Mouse (Mus musculus) liver, embryonic 12.5 days (tissue): ENCODE data around the gene Amacr. TPM values are rescaled to one million over a fixed set of nuclear protein-coding genes. Genes with fewer than 3 reads are reported as not detected.
A peak's percentile ranks its signal among the peaks of the same experiment; 100 is the strongest.

ENCODE experiments used
- ATAC-seq: fragments of 200-750 bp; cut with Nextera tagmentation; 2 replicates; pipeline ENCODE4 v1.8.0; 2017; ENCODE audit warnings: moderate number of reproducible peaks, mild to moderate bottlenecking, moderate library complexity
- H3K27ac ChIP-seq: fragments of 300-500 bp; sonication (generic); 2 replicates; pipeline ENCODE4 v1.5.1; 2016; ENCODE audit warnings: mild to moderate bottlenecking
- H3K27me3 ChIP-seq: fragments of 300-500 bp; sonication (generic); replicated peaks from 2 replicates; pipeline ENCODE4 v1.6.1; 2016; ENCODE audit warnings: mild to moderate bottlenecking, moderate library complexity
- H3K36me3 ChIP-seq: fragments of 300-500 bp; sonication (generic); 2 replicates; pipeline ENCODE4 v1.6.1; 2016; ENCODE audit warnings: mild to moderate bottlenecking, moderate library complexity
- H3K4me1 ChIP-seq: fragments of 300-500 bp; sonication (generic); 2 replicates; pipeline ENCODE4 v1.6.1; 2016
- H3K4me2 ChIP-seq: fragments of 300-500 bp; sonication (generic); 2 replicates; pipeline ENCODE4 v1.6.1; 2016; ENCODE audit warnings: mild to moderate bottlenecking, moderate library complexity
- H3K4me3 ChIP-seq: fragments of 300-500 bp; sonication (generic); 2 replicates; pipeline ENCODE4 v1.5.1; 2016; ENCODE audit warnings: mild to moderate bottlenecking, moderate library complexity
- H3K9ac ChIP-seq: fragments of 300-500 bp; sonication (generic); 2 replicates; pipeline ENCODE4 v1.6.1; 2016; ENCODE audit warnings: mild to moderate bottlenecking, moderate library complexity
- H3K9me3 ChIP-seq: fragments of 300-500 bp; sonication (generic); replicated peaks from 2 replicates; pipeline ENCODE4 v1.6.1; 2016; ENCODE audit warnings: mild to moderate bottlenecking, moderate library complexity
- WGBS: fragments of 180-500 bp; shearing (Covaris S2); methylation state at CpG from one replicate; pipeline ENCODE4 v1.1.7; 2016; ENCODE audit not compliant: insufficient replicate concordance; 5-methylcytosine and 5-hydroxymethylcytosine counted together
- polyA plus RNA-seq: library from polyadenylated mRNA; unstranded; fragments of >200 nt; fragmentation: Nextera tagmentation; extraction: Ambion mirVana; gene quantifications from 2 replicates; pipeline ENCODE4 v1.2.1, GENCODE M21; 2016

The Amacr gene
- polyA plus RNA-seq, 1 experiment from 2014 or later = 13.7 TPM

DNA sequence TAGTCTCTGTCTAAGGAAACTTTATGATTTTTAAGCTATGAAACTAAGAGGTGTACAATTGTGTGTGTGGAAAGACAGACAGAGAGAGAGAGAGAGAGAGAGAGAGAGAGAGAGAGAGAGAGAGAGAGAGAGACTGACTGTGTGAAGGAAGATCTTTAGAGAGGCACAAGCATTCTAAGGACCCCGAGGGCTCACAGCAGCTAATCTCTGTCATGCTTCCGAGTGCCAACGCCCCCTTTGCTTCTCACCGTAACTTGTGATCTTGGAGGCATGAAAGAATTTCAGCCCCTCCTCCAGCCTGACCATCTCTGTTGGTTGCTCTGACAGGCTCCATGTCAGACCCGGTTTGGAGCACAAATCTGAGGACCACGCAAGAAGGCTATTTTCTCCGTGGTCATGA lies 18.9 kb downstream of the Amacr start, which contains the start of gene Slc45a2:
Gene Slc45a2, plus strand, starts transcription at position 301 of the 400 bp plus-strand sequence.
- Histone ChIP-seq H3K4me3 (no peak within 1 kb of the TSS), H3K9ac (no peak within 1 kb of the TSS), H3K4me2 (no peak within 1 kb of the TSS), H3K9me3 (no peaks in the 10 kb centered on the region), H3K27ac (no peak within 1 kb of the TSS), H3K27me3 (no peaks in the 10 kb centered on the region), H3K36me3 (no peaks in the 10 kb centered on the region), H3K4me1 (no peaks in the 10 kb centered on the region)
- WGBS = 61% methylated on average over 7 of the region's 7 CpGs
- ATAC-seq = no peak

- Histone ChIP-seq H3K4me3 (no peak overlapping the region), H3K27ac (no peak overlapping the region), H3K4me2 (no peak overlapping the region), H3K9ac (no peak overlapping the region), H3K9me3 (no peaks in the 10 kb centered on the region), H3K36me3 (no peaks in the 10 kb centered on the region), H3K27me3 (no peaks in the 10 kb centered on the region), H3K4me1 (no peaks in the 10 kb centered on the region)
- ATAC-seq = no peak
- 73% methylated on average over 4 of the region's 4 CpGs for WGBS
Observed at GRCm38 (mm10) chr15:11003791-11004190, 22.2 kb downstream of the Amacr start.

- WGBS = 53% methylated on average over 6 of the region's 6 CpGs
- H3K4me3 ChIP-seq = no peak overlapping the region
- no peak overlapping the region for H3K9ac ChIP-seq
Observed at GRCm38 (mm10) chr15:11004646-11005045, 23.1 kb downstream of the Amacr start.

DNA sequence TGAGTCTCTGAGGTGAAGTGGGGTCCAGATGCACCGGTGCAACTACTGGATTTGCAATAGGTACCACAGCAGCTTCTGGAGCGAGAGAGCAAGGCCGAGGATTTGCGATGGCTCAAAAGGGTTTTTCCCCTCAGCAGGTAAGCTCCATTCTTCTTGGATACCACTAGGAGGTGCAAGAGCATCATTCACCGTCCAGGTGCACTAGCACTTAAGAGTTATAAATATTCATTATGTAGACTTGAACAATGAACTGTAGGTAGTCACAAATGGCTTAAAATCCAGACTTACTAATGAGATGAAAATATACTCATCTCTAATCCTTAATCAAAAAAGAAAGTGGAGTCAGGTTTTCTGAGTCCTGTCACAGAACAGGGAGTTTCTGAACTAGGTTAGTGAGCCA lies 27.2 kb downstream of the Amacr start:
- WGBS = 14% methylated on average over 5 of the region's 5 CpGs
- Histone ChIP-seq H3K9me3 (no peaks in the 10 kb centered on the region), H3K27me3 (no peaks in the 10 kb centered on the region), H3K4me2 (no peak overlapping the region), H3K4me3 (no peak overlapping the region), H3K4me1 (no peaks in the 10 kb centered on the region), H3K27ac (no peak overlapping the region), H3K9ac (no peak overlapping the region), H3K36me3 (no peaks in the 10 kb centered on the region)
- no peak for ATAC-seq

More at GRCm38 (mm10) chr15:11004646-11005045, 23.1 kb downstream of the Amacr start:
- no peak for ATAC-seq
- no peaks in the 10 kb centered on the region for H3K36me3 ChIP-seq
- H3K27me3 ChIP-seq = no peaks in the 10 kb centered on the region
- H3K27ac ChIP-seq = no peak overlapping the region
- H3K9me3 ChIP-seq = no peaks in the 10 kb centered on the region
- no peaks in the 10 kb centered on the region for H3K4me1 ChIP-seq
- H3K4me2 ChIP-seq = no peak overlapping the region

DNA sequence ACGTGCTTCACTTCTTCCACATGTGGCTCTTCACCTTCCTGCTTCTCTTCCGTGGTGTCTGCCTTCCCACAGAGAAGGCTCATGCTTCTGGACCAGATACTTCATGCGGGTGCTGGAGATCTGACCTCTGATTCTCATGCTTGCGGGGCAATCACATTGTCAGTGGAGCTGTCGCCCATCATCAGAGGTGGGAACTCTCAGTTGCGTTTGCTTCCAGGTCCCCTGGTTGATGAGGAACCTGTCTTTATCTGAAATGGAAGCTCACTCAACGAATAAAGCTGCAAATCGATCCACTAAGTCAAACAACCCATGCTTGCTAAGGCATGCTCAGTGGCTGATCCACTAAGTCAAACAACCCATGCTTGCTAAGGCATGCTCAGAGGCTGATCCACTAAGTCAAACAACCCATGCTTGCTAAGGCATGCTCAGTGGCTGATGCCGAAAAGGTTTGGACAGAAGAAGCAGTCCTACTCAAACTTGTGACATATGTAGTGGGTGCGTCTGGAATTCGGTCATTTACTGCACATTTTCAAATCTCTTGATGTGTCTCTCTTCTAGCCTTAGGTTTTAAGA lies 29.5 kb downstream of the Amacr start:
- Histone ChIP-seq H3K4me1 (no peaks in the 10 kb centered on the region), H3K9me3 (no peaks in the 10 kb centered on the region), H3K36me3 (no peaks in the 10 kb centered on the region), H3K27me3 (no peaks in the 10 kb centered on the region), H3K27ac (no peak overlapping the region), H3K4me3 (no peak overlapping the region), H3K9ac (no peak overlapping the region), H3K4me2 (no peak overlapping the region)
- no peak for ATAC-seq
- 65% methylated on average over 11 of the region's 11 CpGs for WGBS

DNA sequence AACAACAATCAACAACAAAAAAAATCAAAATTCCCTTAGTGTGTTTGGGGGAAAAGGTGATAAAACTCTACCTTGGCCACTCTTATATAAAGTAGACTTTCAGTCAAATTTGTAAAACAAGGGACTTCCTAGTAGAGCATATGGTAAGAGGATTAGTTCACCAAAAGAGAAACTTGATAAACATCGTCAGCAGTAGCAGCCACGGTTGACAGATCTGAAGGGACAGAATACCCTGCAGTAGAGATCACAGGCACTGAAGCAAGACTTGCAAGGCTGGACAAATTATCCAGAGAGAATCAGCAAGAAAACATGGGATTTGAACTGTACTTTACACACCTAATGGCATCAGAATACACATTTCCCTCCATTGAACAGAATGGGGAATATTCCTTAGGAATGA lies 33.4 kb downstream of the Amacr start:
- Histone ChIP-seq H3K27ac (no peak overlapping the region), H3K27me3 (no peaks in the 10 kb centered on the region), H3K4me2 (no peak overlapping the region), H3K4me1 (no peaks in the 10 kb centered on the region), H3K9me3 (no peaks in the 10 kb centered on the region), H3K4me3 (no peak overlapping the region), H3K9ac (no peak overlapping the region), H3K36me3 (no peaks in the 10 kb centered on the region)
- ATAC-seq = no peak
- WGBS = 38% methylated on average over 2 of the region's 2 CpGs

DNA sequence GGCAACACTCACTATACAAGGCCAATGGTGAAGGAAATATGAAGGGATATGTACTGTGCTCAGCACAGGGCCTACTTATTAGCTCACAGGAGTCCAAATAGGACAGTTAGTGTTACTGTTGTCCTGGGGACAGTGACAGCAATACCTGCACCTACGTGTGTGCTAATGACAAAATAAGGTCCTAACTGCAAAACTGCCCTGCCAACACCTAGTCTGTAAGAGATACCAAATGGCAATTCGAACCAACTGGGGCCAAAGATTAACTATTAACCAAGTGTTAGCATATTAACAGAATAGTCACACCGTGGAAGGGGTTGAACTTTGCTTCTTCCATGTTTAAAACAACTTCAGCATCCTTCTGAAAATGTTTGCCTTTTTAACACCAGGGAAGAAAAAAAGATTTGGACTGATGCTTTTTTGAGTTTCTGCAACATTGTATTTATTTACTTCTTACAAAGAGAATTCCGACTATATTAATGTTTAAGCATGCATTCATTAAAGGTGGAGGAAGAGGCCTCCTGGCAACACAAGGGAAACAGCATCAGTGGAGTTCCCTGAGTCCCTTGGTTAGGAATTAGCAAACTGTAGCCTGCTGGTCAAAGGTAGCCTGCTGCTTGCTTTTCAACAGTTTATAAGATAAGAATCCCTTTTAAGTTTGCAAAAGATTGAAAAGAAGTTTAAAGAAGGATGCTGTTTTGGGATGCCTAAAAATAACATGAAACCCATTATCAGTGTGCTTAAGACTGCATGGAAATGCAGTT lies 45.4 kb downstream of the Amacr start:
- WGBS = 42% methylated on average over 4 of the region's 4 CpGs
- peak; percentile 44; the same call in 1 of the 2 replicates for ATAC-seq
- peak overlapping the region; percentile 45; the same call in 1 of the 2 replicates for H3K27ac ChIP-seq

DNA sequence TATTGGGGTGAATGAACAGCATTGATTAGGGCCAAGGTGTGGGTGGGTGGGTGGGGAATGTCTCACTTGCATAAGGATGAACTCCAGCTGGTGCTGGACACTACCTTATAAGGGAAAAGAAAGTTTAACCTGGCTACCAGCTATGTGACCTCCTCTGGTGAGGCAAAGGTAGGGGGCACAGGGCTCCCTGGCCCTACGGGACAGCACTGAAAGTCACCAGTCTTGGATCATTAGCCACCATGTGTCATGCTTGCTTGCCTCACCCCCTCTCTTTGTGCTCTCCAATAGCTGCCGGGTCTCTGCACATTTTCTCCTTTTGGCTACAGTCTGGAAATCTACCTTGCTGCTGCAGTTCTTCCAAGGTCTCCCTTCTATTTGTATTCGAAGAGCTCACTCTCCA lies 48.6 kb downstream of the Amacr start:
- Histone ChIP-seq H3K9me3 (no peaks in the 10 kb centered on the region), H3K27me3 (peaks cover 16% of the 10 kb centered on the region), H3K36me3 (no peaks in the 10 kb centered on the region), H3K9ac (no peak overlapping the region), H3K4me3 (no peak overlapping the region), H3K4me2 (no peak overlapping the region), H3K27ac (no peak overlapping the region), H3K4me1 (no peaks in the 10 kb centered on the region)
- no peak for ATAC-seq
- WGBS = 70% methylated on average over 3 of the region's 3 CpGs

More for the DNA sequence above, 45.4 kb downstream of the Amacr start:
- Histone ChIP-seq H3K36me3 (no peaks in the 10 kb centered on the region), H3K4me2 (no peak overlapping the region), H3K4me3 (no peak overlapping the region), H3K9ac (no peak overlapping the region), H3K27me3 (peaks cover 1% of the 10 kb centered on the region; the same call in 1 of the 2 replicates), H3K4me1 (no peaks in the 10 kb centered on the region), H3K9me3 (no peaks in the 10 kb centered on the region)

- Histone ChIP-seq H3K36me3 (no peaks in the 10 kb centered on the region), H3K4me2 (peak overlapping the region; percentile 57), H3K9me3 (no peaks in the 10 kb centered on the region), H3K27ac (no peak overlapping the region), H3K4me1 (0 out of 2 replicates have a peak, but pooled peaks cover 7% of the 10 kb centered on the region), H3K9ac (no peak overlapping the region), H3K4me3 (peak overlapping the region; percentile 30; the same call in 1 of the 2 replicates), H3K27me3 (peaks cover 47% of the 10 kb centered on the region)
- no peak for ATAC-seq
- WGBS = 9% methylated on average over 34 of the region's 34 CpGs
Observed at GRCm38 (mm10) chr15:11035947-11036474, 54.5 kb downstream of the Amacr start.

- no peak for ATAC-seq
- Histone ChIP-seq H3K4me1 (0 out of 2 replicates have a peak, but pooled peaks cover 7% of the 10 kb centered on the region), H3K36me3 (no peaks in the 10 kb centered on the region), H3K9ac (no peak overlapping the region), H3K9me3 (no peaks in the 10 kb centered on the region), H3K4me3 (peak overlapping the region; percentile 30), H3K27me3 (peaks cover 47% of the 10 kb centered on the region), H3K27ac (no peak overlapping the region), H3K4me2 (peak overlapping the region; percentile 57)
- 8% methylated on average over 49 of the region's 49 CpGs for WGBS
Observed at GRCm38 (mm10) chr15:11036535-11037375, 55.2 kb downstream of the Amacr start.

DNA sequence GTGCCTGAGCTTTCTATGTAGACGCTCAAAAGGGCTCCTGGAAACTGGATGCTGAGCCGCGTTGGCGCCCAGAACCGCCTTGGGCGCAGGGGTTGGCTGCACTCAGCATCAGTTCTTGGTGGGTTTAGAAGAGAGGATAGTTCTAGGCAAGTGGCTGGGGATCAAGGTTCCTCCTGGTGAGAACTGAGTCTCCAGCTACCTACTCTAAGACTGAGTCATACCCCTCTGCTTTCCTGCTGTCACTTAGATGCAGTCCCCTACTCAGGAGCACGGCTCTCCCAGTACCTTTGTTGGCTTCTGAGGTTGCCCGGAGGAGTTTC lies 55.8 kb downstream of the Amacr start:
- H3K4me3 ChIP-seq = peak overlapping the region; percentile 30; the same call in 1 of the 2 replicates
- 12% methylated on average over 8 of the region's 8 CpGs for WGBS
- H3K27me3 ChIP-seq = peaks cover 43% of the 10 kb centered on the region
- H3K4me1 ChIP-seq = 0 out of 2 replicates have a peak, but pooled peaks cover 7% of the 10 kb centered on the region
- H3K9ac ChIP-seq = no peak overlapping the region
- ATAC-seq = no peak
- H3K9me3 ChIP-seq = no peaks in the 10 kb centered on the region
- no peaks in the 10 kb centered on the region for H3K36me3 ChIP-seq
- H3K27ac ChIP-seq = no peak overlapping the region
- H3K4me2 ChIP-seq = peak overlapping the region; percentile 57
